Mouse (Mus musculus): ENCODE measurements around the gene Olfr709-ps1.
"Not testable (repeated sequence)": the region's sequence is repeated elsewhere in the genome, so short reads cannot be mapped to it uniquely, and the experiment has no call there.

Gene Olfr709-ps1

DNA sequence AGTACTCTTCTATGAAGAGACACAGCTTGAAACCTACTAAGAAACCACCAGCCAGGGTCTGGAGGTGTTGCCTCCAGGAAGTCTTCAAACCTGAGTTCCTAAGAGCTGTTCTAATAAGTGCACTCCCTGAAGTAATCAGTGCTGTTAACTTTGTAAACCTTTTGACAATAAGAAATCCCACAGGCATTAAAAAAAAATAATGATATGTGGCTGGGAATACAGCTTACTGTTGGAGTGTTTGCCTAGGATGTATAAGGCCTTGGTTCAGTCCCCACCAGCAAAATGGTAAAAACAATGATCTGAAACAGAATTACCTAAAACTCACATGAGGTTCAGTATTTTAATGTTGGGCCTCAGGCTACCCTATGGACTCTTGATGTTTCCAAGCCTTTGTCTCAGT lies at the start of gene Olfr709-ps1:
Gene Olfr709-ps1, minus strand, starts transcription at position 101 of the 400 bp plus-strand sequence.
- DNase-seq (ENCODE audit: low read depth): no peak

DNA sequence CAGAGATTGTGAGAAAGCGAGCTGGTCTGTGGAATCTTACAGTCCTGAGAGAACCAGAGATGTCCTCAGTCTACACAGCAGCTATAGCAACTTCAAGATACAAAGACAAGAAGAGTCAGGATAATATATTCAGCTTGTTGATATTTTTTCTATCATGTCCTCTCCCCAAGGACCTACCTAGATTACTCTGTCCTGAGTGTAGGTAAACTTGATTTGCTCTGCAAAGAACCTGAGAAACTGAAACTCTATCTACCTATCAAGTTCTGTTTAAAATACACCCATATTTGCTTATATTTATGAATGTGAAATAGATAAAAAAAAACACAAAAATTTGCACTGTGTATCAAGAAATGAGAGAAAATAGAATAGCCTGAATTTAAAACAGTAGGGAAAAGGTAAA lies 43.3 kb upstream of the Olfr709-ps1 start, which contains the start of gene Olfr711:
Gene Olfr711, minus strand, starts transcription at position 101 of the 400 bp plus-strand sequence.
- DNase-seq (ENCODE audit: low read depth): no peak

DNA sequence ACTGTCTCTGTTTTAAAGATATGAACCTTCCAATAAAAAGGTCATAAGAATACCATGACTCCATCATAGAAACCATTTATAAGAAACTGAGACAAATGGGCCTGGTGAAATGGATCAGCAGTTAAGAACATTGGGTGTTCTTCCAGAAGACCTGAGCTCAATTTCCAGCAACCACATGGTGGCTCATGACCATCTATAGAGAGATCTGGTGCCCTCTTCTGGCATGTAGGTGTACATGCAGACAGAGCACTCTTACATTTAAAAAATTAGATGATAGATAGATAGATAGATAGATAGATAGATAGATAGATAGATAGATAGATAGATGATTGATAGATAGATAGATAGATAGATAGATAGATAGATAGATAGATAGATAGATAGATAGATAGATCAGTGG lies 35.5 kb upstream of the Olfr709-ps1 start:
- not testable (repeated sequence) for DNase-seq (ENCODE audit: low read depth)

DNA sequence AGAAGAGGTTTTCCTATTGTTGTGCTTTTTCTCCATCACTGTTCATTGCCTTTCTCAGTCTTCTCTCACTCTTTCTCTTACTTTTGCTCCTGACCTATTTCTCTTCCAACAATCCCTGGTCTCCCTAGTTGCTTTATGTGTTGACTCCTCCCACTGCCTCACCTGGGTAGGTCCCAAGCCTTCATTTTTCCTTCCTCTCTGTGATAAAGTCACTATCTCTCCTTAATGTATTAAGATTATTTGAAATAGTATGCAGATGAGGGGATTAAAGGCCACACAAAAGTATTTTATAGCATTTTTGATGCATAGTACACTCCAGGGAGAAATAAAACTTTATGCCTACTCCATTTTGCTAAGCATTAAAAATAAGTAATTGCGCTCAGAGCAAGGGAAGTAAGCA lies 31.8 kb upstream of the Olfr709-ps1 start, which contains the start of gene Olfr6:
Gene Olfr6, minus strand, starts transcription at position 101 of the 400 bp plus-strand sequence.
- no peak for DNase-seq (ENCODE audit: low read depth)

DNA sequence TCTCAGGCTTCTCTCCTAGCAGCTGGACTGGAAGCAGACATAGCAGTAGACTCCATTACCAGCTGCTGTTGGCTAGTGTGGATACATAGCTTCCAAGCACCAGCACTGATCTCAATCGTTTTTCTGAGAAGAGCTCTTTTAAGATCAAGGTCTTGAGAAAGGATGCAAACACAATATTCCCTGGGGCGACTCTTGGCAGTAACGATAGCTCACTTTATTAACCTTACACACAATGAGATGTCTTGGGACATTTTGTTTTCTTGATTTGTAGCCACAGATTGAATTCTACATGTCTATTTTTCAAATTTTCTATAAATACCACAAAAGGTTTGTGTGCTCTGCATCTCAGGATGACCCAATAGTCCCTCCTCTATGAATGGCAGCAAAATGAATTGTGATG lies 16.2 kb upstream of the Olfr709-ps1 start, which contains the start of gene Olfr710:
Gene Olfr710, minus strand, starts transcription at position 101 of the 400 bp plus-strand sequence.
- DNase-seq (ENCODE audit: low read depth): no peak

DNA sequence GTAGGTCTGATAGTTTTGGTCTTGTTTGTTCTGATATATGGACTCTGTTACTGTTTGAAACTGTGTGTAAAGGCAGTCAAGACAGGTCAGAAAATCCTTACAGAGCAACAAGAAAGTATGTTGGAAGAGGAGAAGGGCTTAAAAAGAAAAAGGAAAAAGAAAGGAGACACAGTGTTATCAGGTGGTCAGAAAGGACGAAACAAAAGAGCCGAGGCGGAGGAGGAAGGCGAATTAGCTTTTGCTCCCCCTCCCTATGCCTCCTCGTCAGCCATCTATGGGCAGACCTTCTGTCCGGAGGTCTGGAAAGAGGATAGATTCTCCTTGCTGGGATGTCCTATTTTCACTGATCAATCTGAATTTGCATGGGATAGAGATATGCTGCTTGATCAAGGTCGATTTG lies 11.1 kb downstream of the Olfr709-ps1 start:
- DNase-seq (ENCODE audit: low read depth): not testable (repeated sequence)

DNA sequence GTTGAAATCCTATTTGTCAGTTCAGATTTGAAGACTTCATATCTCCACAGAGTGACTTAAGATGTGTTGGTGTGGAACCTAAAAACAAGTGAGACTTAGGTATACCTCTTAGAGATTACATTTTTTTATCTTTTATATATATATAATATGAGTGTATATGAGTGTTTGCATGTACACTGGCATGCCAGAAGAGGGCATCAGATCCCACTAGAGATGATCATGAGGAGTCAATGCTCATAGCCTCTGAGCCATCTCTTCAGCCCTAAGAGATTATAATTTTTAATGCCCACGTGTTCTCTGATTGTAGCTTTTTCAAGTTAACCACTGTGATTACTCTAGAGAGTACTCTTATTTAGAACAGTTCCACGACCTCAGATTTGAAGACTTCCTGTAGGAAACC lies 24.3 kb downstream of the Olfr709-ps1 start, which contains the start of gene Olfr1532-ps1:
Gene Olfr1532-ps1, plus strand, starts transcription at position 326 of the 400 bp plus-strand sequence.
- DNase-seq (ENCODE audit: low read depth): no peak

DNA sequence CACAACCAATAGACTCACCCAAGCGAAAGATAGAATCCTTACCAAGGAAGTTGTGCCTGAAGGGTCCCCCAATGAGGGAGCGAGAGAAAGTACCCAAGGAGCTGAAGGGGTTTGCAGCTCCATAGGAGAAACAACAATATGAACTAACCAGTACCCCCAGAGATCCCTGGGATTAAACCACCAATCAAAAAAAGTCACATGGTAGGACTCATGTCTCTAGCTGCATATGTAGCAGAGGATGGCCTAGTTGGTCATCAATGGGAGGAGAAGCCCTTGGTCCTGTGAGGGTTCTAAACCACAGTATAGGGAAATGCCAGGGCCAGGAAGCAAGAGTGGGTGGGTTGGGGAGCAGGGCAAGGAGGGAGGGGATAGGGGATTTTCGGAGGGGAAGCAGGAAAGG lies 30.9 kb downstream of the Olfr709-ps1 start, which contains the start of gene Olfr707:
Gene Olfr707, minus strand, starts transcription at position 101 of the 400 bp plus-strand sequence.
- not testable (repeated sequence) for DNase-seq (ENCODE audit: low read depth)

DNA sequence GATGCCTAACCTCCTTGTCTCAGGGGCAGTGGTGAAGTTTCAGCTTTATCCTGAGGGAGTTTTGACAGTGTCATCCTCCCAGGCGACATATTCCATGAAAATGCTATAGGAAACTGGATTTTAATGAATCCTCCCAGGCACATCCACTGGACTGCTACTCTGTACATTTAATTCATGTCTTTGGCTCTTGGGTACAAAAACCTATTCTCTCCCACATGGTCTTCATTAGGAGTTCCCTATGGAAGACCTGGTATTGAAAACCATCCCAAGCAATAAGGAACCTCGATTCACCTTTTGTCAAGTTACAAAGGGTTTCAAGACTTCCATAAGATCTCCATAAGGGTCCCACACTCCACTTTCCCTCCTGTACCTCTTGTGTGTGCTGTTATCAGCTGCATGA lies 44.0 kb downstream of the Olfr709-ps1 start, which contains the start of gene Olfr706:
Gene Olfr706, minus strand, starts transcription at position 101 of the 400 bp plus-strand sequence.
- no peak for DNase-seq (ENCODE audit: low read depth)

DNA sequence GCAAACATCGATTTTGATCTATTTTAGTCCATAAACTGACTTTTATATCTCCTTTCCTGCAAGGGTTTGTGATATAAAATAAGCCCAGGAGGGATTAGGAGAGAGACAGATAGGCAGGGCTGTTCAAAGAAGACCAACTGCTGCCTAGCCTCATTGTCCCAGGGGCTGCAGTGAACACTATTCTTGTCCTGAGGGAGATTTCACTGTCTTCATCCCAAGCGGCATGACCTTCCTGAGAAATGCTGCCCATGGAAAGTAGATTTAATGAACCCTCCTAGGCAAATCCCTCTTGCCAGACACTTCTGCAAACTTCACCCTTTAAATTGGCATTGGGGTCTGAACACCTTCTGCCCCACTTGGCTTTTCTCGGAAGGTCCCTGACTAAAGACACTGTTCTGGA lies 55.2 kb downstream of the Olfr709-ps1 start, which contains the start of gene Olfr705:
Gene Olfr705, minus strand, starts transcription at position 101 of the 400 bp plus-strand sequence.
- no peak for DNase-seq (ENCODE audit: low read depth)

Measured in fibroblast of lung, adult 2 months (primary cell).